Mouse (Mus musculus): ENCODE data around the gene Miox.

Miox gene

GRCm38 (mm10) chr15:89334271-89334670 lies at the start of gene Miox:
Miox (plus strand) TSS chr15:89334398.
- WGBS: 93% methylated on average over 7 of the region's 7 CpGs

GRCm38 (mm10) chr15:89285478-89285877 lies 48.7 kb upstream of the Miox start:
- 80% methylated on average over 5 of the region's 5 CpGs for WGBS

- WGBS: 52% methylated on average over 7 of the region's 7 CpGs
These were observed 48.1 kb upstream of the Miox start for GRCm38 (mm10) chr15:89286114-89286513.

GRCm38 (mm10) chr15:89286582-89286981 lies 47.6 kb upstream of the Miox start:
- 51% methylated on average over 5 of the region's 5 CpGs for WGBS

- 78% methylated on average over 23 of the region's 23 CpGs for WGBS
These were observed 45.9 kb upstream of the Miox start for GRCm38 (mm10) chr15:89288227-89288767.

- WGBS: 94% methylated on average over 11 of the region's 11 CpGs
These were observed 44.7 kb upstream of the Miox start for GRCm38 (mm10) chr15:89289455-89289854.

GRCm38 (mm10) chr15:89291521-89291920 lies 42.7 kb upstream of the Miox start:
- WGBS: 83% methylated on average over 3 of the region's 3 CpGs

- 21% methylated on average over 2 of the region's 2 CpGs for WGBS
These were observed 41.4 kb upstream of the Miox start for GRCm38 (mm10) chr15:89292795-89293194.

- WGBS: 94% methylated on average over 10 of the region's 10 CpGs
These were observed 40.4 kb upstream of the Miox start for GRCm38 (mm10) chr15:89293778-89294177.

- 90% methylated on average over 8 of the region's 8 CpGs for WGBS
These were observed 38.5 kb upstream of the Miox start for GRCm38 (mm10) chr15:89295580-89296165.

GRCm38 (mm10) chr15:89296465-89296864 lies 37.7 kb upstream of the Miox start:
- WGBS: 32% methylated on average over 1 of the region's 1 CpGs

- 82% methylated on average over 2 of the region's 2 CpGs for WGBS
These were observed 36.5 kb upstream of the Miox start for GRCm38 (mm10) chr15:89297695-89298094.

- 91% methylated on average over 13 of the region's 13 CpGs for WGBS
These were observed 34.0 kb upstream of the Miox start for GRCm38 (mm10) chr15:89300180-89300579.

GRCm38 (mm10) chr15:89300600-89300999 lies 33.6 kb upstream of the Miox start:
- 92% methylated on average over 8 of the region's 8 CpGs for WGBS

- 33% methylated on average over 1 of the region's 1 CpGs for WGBS
These were observed 28.2 kb upstream of the Miox start for GRCm38 (mm10) chr15:89305966-89306365.

- WGBS: 79% methylated on average over 13 of the region's 13 CpGs
These were observed 26.7 kb upstream of the Miox start for GRCm38 (mm10) chr15:89307461-89307860.

- 70% methylated on average over 7 of the region's 7 CpGs for WGBS
These were observed 25.6 kb upstream of the Miox start for GRCm38 (mm10) chr15:89308406-89309139.

GRCm38 (mm10) chr15:89309962-89310498 lies 24.2 kb upstream of the Miox start:
- WGBS: 13% methylated on average over 6 of the region's 6 CpGs

GRCm38 (mm10) chr15:89313359-89313758 lies 20.8 kb upstream of the Miox start:
- WGBS: 58% methylated on average over 4 of the region's 4 CpGs

- 21% methylated on average over 3 of the region's 3 CpGs for WGBS
These were observed 20.1 kb upstream of the Miox start for GRCm38 (mm10) chr15:89314107-89314506.

- WGBS: under 1% methylated on average over 58 of the region's 58 CpGs
These were observed 19.5 kb upstream of the Miox start for GRCm38 (mm10) chr15:89314511-89315189.

- WGBS: 1% methylated on average over 36 of the region's 37 CpGs
These were observed 18.9 kb upstream of the Miox start, which contains the start of gene Sbf1 for GRCm38 (mm10) chr15:89315190-89315731. Sbf1 (minus strand) TSS chr15:89315311.
